Mouse (Mus musculus) megakaryocyte, embryonic 14.5 days (primary cell): ENCODE results near the gene Dusp10.

Experiments used
- FLI1 ChIP-seq: IDR thresholded peaks from 2 replicates; pipeline ENCODE4 v1.6.1; 2012; ENCODE audit warnings: low read length, inconsistent platforms, mixed read lengths
- GATA1 ChIP-seq: IDR thresholded peaks from 3 replicates; pipeline ENCODE4 v1.6.1; 2012; ENCODE audit warnings: mixed read lengths, low read length, inconsistent platforms, borderline replicate concordance

DNA sequence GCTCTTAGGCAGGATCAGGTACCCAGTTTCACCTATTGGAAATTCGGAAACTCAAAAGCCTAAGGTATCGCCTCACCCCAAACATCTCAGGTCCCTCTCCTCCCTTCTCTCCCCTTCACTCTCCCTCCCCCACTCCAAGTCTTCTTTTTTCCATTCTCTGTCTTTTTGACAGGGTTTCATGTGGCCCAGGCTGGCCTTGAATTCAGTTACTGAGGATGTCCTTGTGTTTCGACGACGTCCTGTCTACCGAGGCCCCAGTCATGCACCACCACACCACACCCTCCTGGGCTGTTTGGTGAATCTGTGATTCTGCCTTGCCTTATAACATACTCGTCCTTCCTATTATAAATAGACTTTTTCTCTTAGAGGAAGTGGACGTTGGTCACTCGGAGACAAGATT lies 34.7 kb downstream of the Dusp10 start:
- TF ChIP-seq GATA1: no peak
- no peak for TF ChIP-seq FLI1
